11 mouse cellular contexts compared by ENCODE assay signal in the genomic region with DNA sequence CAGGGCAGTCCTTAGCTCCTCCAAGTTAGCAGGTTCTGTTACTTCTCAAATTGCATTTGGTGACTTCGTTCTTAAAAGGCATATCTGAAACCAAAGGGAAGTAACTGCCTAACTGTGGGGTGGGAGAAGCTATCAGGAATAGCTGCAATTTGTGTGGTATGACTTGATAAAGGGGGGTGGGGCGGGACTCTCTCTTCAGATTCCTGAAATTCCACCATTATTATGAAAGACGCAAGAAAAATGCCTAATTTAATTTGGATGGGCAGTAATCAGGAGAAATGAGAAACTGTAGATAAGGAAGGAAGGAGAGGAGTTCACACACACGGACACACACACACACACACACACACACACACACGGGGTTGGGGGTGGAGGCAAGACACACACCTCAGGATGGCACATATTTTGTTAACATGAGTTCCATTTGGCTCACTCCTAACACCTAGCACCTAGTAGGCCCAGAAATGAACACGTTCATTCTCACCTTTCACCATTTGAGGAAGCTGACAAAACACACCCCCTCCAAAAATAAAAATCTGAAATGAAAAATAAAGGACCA. TPM values are rescaled to one million over a fixed set of nuclear protein-coding genes. Genes with fewer than 3 reads are reported as not detected.
DNase-seq lines count a peak whose midpoint lies in the region; ATAC-seq and TF ChIP-seq lines count a peak whose summit lies in the region.
"Had no signal": no experiment of that assay in that cellular context is flagged by ENCODE, and none has a peak within 500 bp of the region (broad histone marks: within the 10 kb centered on the region; RNA-seq: fewer than 3 reads in every experiment).

No protein-coding gene starts in this region.

- H3K9me3 ChIP-seq in heart, embryonic 10.5 days, result no peaks in the 10 kb centered on the region
- H3K9me3 ChIP-seq in E14TG2a.4 (ENCODE audit: low read length), result no peaks in the 10 kb centered on the region
- H3K9me3 ChIP-seq in forebrain, embryonic 14.5 days (replicated peaks; ENCODE audit: control insufficient read depth, low read length), result no peaks in the 10 kb centered on the region
- no peaks in the 10 kb centered on the region for H3K9me3 ChIP-seq in limb, embryonic 13.5 days
- H3K9me3 ChIP-seq: liver, embryonic 13.5 days had no signal

- peaks cover 5% of the 10 kb centered on the region; the same call in 1 of the 2 replicates for H3K27me3 ChIP-seq in heart, embryonic 10.5 days (ENCODE audit: insufficient read depth, poor library complexity, severe bottlenecking)
- H3K27me3 ChIP-seq in E14TG2a.4 (ENCODE audit: insufficient read depth, low read length), result peaks cover 36% of the 10 kb centered on the region
- H3K27me3 ChIP-seq in forebrain, embryonic 14.5 days (replicated peaks; ENCODE audit: control insufficient read depth, insufficient read depth, low read length), result 0 out of 2 replicates have a peak, but pooled peaks cover 4% of the 10 kb centered on the region
- H3K27me3 ChIP-seq in limb, embryonic 13.5 days, result peaks cover 17% of the 10 kb centered on the region

- WGBS in heart, embryonic 10.5 days, result 18% methylated on average over 6 of the region's 6 CpGs
- 40% methylated on average over 6 of the region's 6 CpGs for WGBS in forebrain, embryonic 14.5 days
- 36% methylated on average over 6 of the region's 6 CpGs for WGBS in limb, embryonic 13.5 days

- H3K27ac ChIP-seq in heart, embryonic 10.5 days, result 0 out of 2 replicates have a peak overlapping the region, but pooled peaks have one; percentile 80
- H3K27ac ChIP-seq in forebrain, embryonic 14.5 days (ENCODE audit: low read depth, low read length), result no peak overlapping the region
- no peak overlapping the region for H3K27ac ChIP-seq in limb, embryonic 13.5 days
- H3K27ac ChIP-seq: liver, embryonic 13.5 days had no signal

- no peak overlapping the region for H3K9ac ChIP-seq in forebrain, embryonic 14.5 days (ENCODE audit: low read length)
- H3K9ac ChIP-seq in limb, embryonic 13.5 days, result no peak overlapping the region
- H3K9ac ChIP-seq: liver, embryonic 13.5 days had no signal

- H3K36me3 ChIP-seq in heart, embryonic 10.5 days, result no peaks in the 10 kb centered on the region
- H3K36me3 ChIP-seq in E14TG2a.4 (ENCODE audit: insufficient read depth, low read length), result no peaks in the 10 kb centered on the region
- H3K36me3 ChIP-seq in forebrain, embryonic 14.5 days (ENCODE audit: control insufficient read depth, insufficient read depth, low read length), result no peaks in the 10 kb centered on the region
- no peaks in the 10 kb centered on the region for H3K36me3 ChIP-seq in limb, embryonic 13.5 days
- H3K36me3 ChIP-seq: liver, embryonic 13.5 days had no signal

- H3K4me1 ChIP-seq in heart, embryonic 10.5 days, result peaks cover 11% of the 10 kb centered on the region
- H3K4me1 ChIP-seq in E14TG2a.4 (replicated peaks; ENCODE audit: low read depth, low read length), result peaks cover 27% of the 10 kb centered on the region
- peaks cover 7% of the 10 kb centered on the region; the same call in 1 of the 2 replicates for H3K4me1 ChIP-seq in forebrain, embryonic 14.5 days (ENCODE audit: control insufficient read depth, insufficient read depth, low read length)
- peaks cover 12% of the 10 kb centered on the region; the same call in 1 of the 2 replicates for H3K4me1 ChIP-seq in limb, embryonic 13.5 days
- H3K4me1 ChIP-seq: liver, embryonic 13.5 days had no signal

- DNase-seq in heart, embryonic 10.5 days (ENCODE audit: low spot score), result no peak
- DNase-seq in heart, adult 9 months (ENCODE audit: low spot score in 2 of 2), result no peak
- DNase-seq in forebrain, embryonic 14.5 days (ENCODE audit: low spot score), result no peak
- DNase-seq in retina, embryonic 14.5 days (ENCODE audit: low spot score), result no peak
- no peak for DNase-seq in adrenal gland, postnatal 36 days
- no peak for DNase-seq in B cell, adult 2 months
- DNase-seq: cerebellum, adult 9-11 months; liver, embryonic 13.5 days had no signal

- peak overlapping the region; percentile 72 for H3K4me3 ChIP-seq in heart, embryonic 10.5 days
- peak overlapping the region; percentile 80; the same call in 1 of the 2 replicates for H3K4me3 ChIP-seq in E14TG2a.4 (replicated peaks; ENCODE audit: low read length)
- H3K4me3 ChIP-seq in forebrain, embryonic 14.5 days (ENCODE audit: low read depth, low read length), result peak overlapping the region; percentile 28
- peak overlapping the region; percentile 62 for H3K4me3 ChIP-seq in limb, embryonic 13.5 days

- peak overlapping the region; percentile 80 for H3K4me2 ChIP-seq in forebrain, embryonic 14.5 days (ENCODE audit: low read length)
- H3K4me2 ChIP-seq in limb, embryonic 13.5 days (replicated peaks), result peak overlapping the region; percentile 89

- no peak for ATAC-seq in forebrain, embryonic 14.5 days
- no peak for ATAC-seq in limb, embryonic 13.5 days (ENCODE audit: low FRiP score, low read depth)

- TF ChIP-seq CTCF in E14TG2a.4 (conservative IDR thresholded peaks at IDR 0.05; ENCODE audit: low read length), result no peak

RNA-seq across cellular contexts. Expression of a gene that starts 0.6 kb away (rescaled TPM):
- polyA plus RNA-seq in heart, embryonic 10.5 days (2016; fragmentation: Nextera tagmentation; extraction: Ambion mirVana), result 17.4 and 24.5 TPM in 2 replicates
- polyA plus RNA-seq in forebrain, embryonic 14.5 days (2014; fragmentation: Nextera tagmentation; extraction: Ambion mirVana), result 4.9 and 5.5 TPM in 2 replicates
- 36.3 and 41.8 TPM in 2 replicates for polyA plus RNA-seq in limb, embryonic 13.5 days (2015; fragmentation: Nextera tagmentation; extraction: Ambion mirVana)
- total RNA-seq in adrenal gland, postnatal 36 days (2021), result 100 to 1,000 TPM in 1 of 2 experiments, 10 to 100 TPM in 1; 33.5 to 107 TPM
- total RNA-seq: granulocyte monocyte progenitor cell, adult 5-6 weeks had no signal

Comparison
In these comparisons a context has a peak if more than half of its experiments do, and no peak if none do; other contexts are left out.
1. H3K4me3 ChIP-seq: peak in every context shown above with its lines; median percentile 80 in E14TG2a.4; 72 in heart, embryonic 10.5 days; 62 in limb, embryonic 13.5 days; 28 in forebrain, embryonic 14.5 days.